Mouse (Mus musculus) bone marrow, adult 2 months (tissue): Measurements from ENCODE around the gene Map3k14. TPM values are rescaled to one million over a fixed set of nuclear protein-coding genes. Genes with fewer than 3 reads are reported as not detected.

Source experiments
- H3K27ac ChIP-seq: fragments of 200-500 bp; 2 replicates; pipeline ENCODE4 v1.5.1; 2012; ENCODE audit warnings: low read depth, mild to moderate bottlenecking, control low read depth, inconsistent platforms, low read length; ENCODE audit not compliant: control insufficient read depth, poor library complexity, insufficient read depth
- H3K4me1 ChIP-seq: fragments of 200-500 bp; 2 replicates; pipeline ENCODE4 v1.6.1; 2011; ENCODE audit warnings: low read length; ENCODE audit not compliant: control insufficient read depth, insufficient read depth
- H3K4me3 ChIP-seq: fragments of 200-500 bp; replicated peaks from 2 replicates; pipeline ENCODE3; 2011; ENCODE audit warnings: mild to moderate bottlenecking, low read depth, low read length, control low read depth; ENCODE audit not compliant: control insufficient read depth
- CTCF ChIP-seq: fragments of 200-500 bp; IDR thresholded peaks from 2 replicates; pipeline ENCODE4 v1.5.1; 2011; ENCODE audit warnings: low read length, control low read depth; ENCODE audit not compliant: control insufficient read depth, insufficient read depth
- POLR2A ChIP-seq: fragments of 200-500 bp; IDR thresholded peaks from 2 replicates; pipeline ENCODE4 v1.6.1; 2011; ENCODE audit warnings: low read depth, mild to moderate bottlenecking, control low read depth, low read length, borderline replicate concordance; ENCODE audit not compliant: control insufficient read depth
- WGBS: fragments of 180-500 bp; shearing (Covaris S2); methylation state at CpG from one replicate; pipeline ENCODE4 v1.1.7; 2018; 5-methylcytosine and 5-hydroxymethylcytosine counted together
- polyA plus RNA-seq: library from polyadenylated mRNA; stranded (reverse); fragments of >200 nt; gene quantifications from 2 replicates; pipeline ENCODE4 v1.2.4, GENCODE M21; 2011; ENCODE audit warnings: low replicate concordance; ENCODE audit not compliant: missing spikeins, insufficient read depth, insufficient read length

The Map3k14 gene
- polyA plus RNA-seq, 1 experiment, result 12.1 TPM

DNA sequence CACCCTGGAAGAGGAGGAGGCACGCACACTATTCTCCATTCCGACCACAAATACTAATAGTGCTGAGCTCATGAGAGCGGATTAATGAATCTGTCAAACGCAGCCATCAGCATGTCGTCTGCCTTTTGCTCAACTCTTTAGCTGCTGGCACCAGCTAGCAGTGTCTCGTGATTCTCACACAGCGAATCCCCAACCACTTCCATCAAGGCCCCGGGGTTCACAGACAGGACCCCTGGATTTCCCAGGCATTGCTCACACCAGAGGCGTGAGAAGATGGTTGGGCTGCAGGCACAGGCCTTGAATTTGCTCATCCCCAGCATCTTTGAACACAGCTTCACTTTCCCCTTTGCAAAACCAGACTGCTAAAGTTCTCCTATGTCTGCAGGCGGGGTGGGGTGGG is 18.0 kb upstream of the Map3k14 start:
- Histone ChIP-seq H3K4me1 (peaks cover 2% of the 10 kb centered on the region; the same call in 1 of the 2 replicates), H3K4me3 (no peak overlapping the region), H3K27ac (no peak overlapping the region)
- TF ChIP-seq POLR2A (no peak), CTCF (no peak)
- WGBS, result 88% methylated on average over 10 of the region's 10 CpGs

DNA sequence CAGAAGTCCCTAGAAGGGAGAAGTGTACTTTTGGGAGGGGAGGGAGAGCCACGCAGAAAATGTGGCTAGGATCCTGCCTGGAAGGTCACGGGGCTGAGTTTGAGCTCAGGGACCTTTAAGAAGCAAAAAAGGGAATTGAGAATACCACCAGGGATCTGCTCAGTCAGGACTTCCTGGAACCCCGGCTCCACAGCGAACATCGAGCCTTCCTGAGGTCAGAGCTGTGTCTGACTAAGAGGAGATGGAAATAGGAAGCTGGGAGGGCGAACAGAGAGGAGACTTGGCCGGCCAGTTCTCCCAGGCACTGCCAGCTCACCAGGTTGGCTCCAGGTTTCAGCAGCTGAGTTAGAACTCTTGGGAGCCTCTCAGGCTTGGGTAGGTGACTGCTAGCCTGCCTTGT is 14.5 kb upstream of the Map3k14 start:
- WGBS, result 3% methylated on average over 7 of the region's 7 CpGs

DNA sequence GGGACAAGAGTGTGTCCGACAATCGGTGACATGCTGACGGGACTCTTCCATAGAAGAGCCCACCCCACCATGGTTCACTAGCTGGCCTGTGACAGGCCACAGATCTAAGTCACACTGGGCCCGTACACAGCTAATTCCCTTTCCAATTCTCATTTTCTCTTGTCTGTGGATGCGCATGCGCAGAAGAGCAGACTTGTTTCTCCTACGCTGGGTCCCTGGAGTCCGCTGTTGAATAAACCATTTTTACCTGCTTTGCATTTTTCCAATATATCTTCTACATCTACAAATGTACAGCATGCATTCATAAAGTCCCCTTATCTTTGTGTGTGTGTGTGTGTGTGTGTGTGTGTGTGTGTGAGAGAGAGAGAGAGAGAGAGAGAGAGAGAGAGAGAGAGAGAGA is 9.2 kb upstream of the Map3k14 start:
- no peak for TF ChIP-seq POLR2A
- TF ChIP-seq CTCF, result no peak
- 86% methylated on average over 8 of the region's 8 CpGs for WGBS
- H3K4me1 ChIP-seq, result no peaks in the 10 kb centered on the region
- H3K27ac ChIP-seq, result no peak overlapping the region
- H3K4me3 ChIP-seq, result no peak overlapping the region

More for the DNA sequence above, 14.5 kb upstream of the Map3k14 start:
- Histone ChIP-seq H3K4me3 (no peak overlapping the region), H3K27ac (no peak overlapping the region), H3K4me1 (no peaks in the 10 kb centered on the region)
- TF ChIP-seq POLR2A (no peak), CTCF (no peak)

DNA sequence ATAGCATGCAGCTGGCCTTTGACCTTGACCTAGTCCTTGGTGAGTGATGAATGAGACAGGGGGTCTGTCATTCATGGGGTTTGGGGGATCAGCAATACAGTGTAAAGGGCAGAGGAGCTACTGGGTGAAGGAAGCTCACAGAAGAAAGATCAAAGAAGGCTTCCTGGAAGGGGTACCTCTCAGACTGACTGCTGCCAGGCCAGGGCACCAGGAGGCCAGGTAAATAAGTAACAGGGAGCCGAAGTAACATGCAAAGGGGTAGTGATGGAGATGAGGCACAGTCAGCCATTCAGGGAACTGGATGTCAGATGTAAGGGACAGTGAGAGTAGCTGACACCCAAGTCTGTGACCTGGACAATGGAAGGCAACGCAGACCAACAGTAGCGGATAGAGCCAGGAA is 5.6 kb upstream of the Map3k14 start:
- H3K27ac ChIP-seq, result no peak overlapping the region
- TF ChIP-seq CTCF, result no peak
- no peak for TF ChIP-seq POLR2A
- 88% methylated on average over 3 of the region's 3 CpGs for WGBS
- H3K4me3 ChIP-seq, result no peak overlapping the region
- no peaks in the 10 kb centered on the region; the same call in 1 of the 2 replicates for H3K4me1 ChIP-seq

DNA sequence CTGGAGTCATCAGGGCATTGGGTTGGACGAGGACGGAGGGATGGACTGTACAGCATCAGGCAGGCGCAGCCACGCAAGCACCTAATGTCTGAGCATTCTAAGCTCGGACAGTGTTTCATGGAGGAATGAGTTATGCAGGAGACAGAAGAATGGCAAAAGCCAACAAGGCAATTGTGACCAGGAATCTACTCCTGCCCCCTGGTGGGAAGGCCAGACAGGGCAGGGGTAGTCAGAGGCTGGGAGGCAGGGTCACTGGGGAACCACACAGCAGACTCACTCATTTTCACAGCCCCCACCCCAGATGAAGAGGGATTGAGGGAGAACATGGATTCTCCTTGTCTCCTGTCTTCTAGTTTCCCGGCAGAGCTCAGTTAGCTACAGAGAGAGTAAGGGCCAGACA is 4.7 kb upstream of the Map3k14 start:
- WGBS, result 58% methylated on average over 6 of the region's 6 CpGs
- Histone ChIP-seq H3K4me1 (no peaks in the 10 kb centered on the region; the same call in 1 of the 2 replicates), H3K4me3 (no peak overlapping the region), H3K27ac (no peak overlapping the region)
- TF ChIP-seq POLR2A (no peak), CTCF (peak; percentile 84)

DNA sequence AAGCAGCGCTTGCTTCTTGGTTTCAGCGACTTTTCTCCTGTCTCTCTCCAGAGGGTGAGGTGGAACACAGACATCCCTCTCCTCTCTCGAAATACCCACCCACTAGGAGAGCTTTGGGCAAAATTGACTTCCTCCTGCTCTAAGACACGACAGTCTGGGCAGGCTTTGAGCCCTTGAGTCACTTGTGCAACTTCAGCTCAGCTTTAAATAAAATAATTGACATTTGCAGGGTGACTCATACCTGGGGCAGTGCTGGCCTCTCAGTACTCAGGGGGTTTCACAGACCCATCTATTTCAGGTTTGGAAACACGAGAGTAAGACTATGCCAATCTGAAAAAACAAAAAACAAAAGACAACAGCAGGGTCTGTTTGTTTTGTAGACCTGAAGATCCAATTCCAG is 2.2 kb upstream of the Map3k14 start:
- H3K4me3 ChIP-seq, result no peak overlapping the region
- WGBS, result 35% methylated on average over 5 of the region's 5 CpGs
- TF ChIP-seq POLR2A, result no peak
- TF ChIP-seq CTCF, result no peak
- H3K27ac ChIP-seq, result no peak overlapping the region
- peaks cover 1% of the 10 kb centered on the region; the same call in 1 of the 2 replicates for H3K4me1 ChIP-seq

DNA sequence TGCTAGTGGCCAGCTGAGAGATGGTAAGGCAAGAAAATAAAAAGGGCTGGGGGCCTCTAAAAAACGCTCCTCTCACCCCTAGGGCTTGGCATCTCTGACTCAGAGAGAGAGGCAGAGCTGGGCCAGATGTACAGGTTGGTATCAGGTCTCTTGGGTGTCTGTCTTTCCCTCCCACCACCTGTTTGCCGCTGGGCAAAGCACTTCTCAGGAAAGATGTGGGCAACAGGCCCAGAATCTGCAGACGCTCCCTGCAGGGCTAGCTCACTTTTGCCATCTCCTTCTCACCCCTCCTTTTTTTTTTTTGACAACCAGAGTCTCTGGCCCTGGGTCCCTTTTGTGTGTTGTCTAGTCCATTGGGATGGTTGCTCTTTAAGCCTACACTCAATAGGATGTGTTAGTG is 1.6 kb upstream of the Map3k14 start:
- 62% methylated on average over 3 of the region's 3 CpGs for WGBS
- peaks cover 1% of the 10 kb centered on the region; the same call in 1 of the 2 replicates for H3K4me1 ChIP-seq

DNA sequence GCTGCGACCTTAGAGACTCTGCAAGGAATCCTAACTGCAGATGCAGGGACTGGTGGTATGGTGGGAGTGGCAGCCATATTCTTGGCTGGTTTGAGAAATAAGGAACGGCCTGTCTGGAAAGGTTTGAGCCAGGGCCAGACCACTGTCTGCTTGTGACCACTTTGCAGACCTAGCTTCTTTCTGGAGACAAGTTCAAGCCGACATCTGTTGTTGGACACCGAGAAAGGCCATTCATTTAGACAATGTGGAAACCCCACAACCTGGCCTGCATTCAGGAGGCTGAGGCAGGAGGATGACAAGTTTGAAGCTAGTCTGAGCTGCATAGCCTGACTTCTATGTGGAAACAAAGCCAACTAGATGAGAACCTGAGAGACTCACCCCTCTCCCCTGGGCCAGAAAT is 1.1 kb upstream of the Map3k14 start:
- Histone ChIP-seq H3K27ac (no peak overlapping the region), H3K4me1 (peaks cover 3% of the 10 kb centered on the region; the same call in 1 of the 2 replicates), H3K4me3 (no peak overlapping the region)
- TF ChIP-seq POLR2A (no peak), CTCF (no peak)
- 74% methylated on average over 4 of the region's 4 CpGs for WGBS

More for the DNA sequence above, 1.6 kb upstream of the Map3k14 start:
- no peak overlapping the region for H3K27ac ChIP-seq
- TF ChIP-seq POLR2A (no peak), CTCF (no peak)
- no peak overlapping the region for H3K4me3 ChIP-seq
